Mouse (Mus musculus) cerebellum, adult (tissue): ENCODE measurements around the gene Snapc1.
A peak's percentile ranks its signal among the peaks of the same experiment; 100 is the strongest.

Source experiments
- ATAC-seq: cut with Nextera tagmentation; 2 replicates; pipeline ENCODE4 v1.9.2; 2017; ENCODE audit warnings: mild to moderate bottlenecking, moderate library complexity, mixed read lengths; ENCODE audit not compliant: insufficient number of reproducible peaks, low FRiP score, low TSS enrichment

Snapc1 gene

GRCm38 (mm10) chr12:73988393-73989008, 24.2 kb downstream of the Snapc1 start:
- ATAC-seq, result no peak

DNA sequence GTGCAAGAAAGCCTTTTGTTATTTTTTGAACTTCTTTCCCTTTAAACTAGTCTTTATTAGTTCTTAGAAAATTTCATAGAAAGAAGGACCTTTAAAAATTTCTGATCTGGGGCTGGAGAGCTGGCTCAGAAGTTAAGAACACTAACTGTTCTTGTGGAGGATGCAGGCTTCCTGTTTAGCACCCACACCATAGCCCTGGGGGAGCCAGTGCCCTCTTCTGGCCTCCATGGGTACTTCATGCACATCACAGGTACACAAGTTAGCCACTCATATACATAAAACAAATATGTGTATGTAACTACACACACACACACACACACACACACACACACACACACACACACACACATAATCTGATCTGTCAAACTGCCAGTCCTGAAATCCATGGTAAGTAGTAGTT, 25.3 kb downstream of the Snapc1 start:
- no peak for ATAC-seq

DNA sequence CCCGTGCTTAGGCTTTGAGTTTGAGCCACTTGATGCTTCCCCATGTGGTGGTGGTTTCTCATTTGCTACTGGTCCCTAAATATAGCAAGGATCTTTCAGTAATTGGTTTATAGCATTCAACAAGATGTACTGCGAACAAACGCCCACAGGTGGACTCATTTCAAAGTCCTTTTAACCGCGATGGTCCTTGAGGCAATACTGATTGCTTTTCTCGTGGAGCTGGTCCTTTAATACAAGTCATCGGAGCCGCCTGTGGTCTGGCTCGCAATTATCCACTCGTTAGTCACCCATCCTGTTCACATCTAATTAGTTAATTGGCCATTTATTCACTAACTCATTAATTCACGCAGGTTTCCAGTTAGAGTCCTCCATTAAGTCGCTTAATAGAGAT, 32.6 kb downstream of the Snapc1 start:
- ATAC-seq, result no peak

GRCm38 (mm10) chr12:73997297-73998127, 33.2 kb downstream of the Snapc1 start, which contains the start of gene Syt16:
Gene Syt16 (plus strand): TSS chr12:73997661.
- ATAC-seq, result peak; percentile 58; the same call in 1 of the 2 replicates

- ATAC-seq, result no peak
Observed at GRCm38 (mm10) chr12:73998128-73998456, 33.8 kb downstream of the Snapc1 start.

DNA sequence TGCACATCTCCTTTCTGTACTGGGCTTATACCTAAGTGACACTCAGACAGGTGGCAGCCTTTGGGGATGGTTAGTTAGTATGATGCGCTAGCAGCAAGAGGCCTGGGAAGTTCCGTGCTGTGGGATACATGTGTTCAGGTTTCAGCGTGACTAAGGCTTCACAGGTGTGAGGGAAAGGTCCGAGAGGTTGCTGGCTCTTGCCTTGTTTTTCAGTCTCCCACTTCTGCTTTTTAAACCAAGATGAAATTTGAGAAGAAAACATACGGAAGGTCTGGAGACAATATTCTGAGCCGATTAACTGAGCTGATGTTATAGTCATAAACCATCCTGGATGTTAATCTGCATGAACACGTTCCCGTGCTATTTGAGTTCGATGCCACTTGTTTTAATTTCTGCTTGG, 38.2 kb downstream of the Snapc1 start:
- ATAC-seq, result no peak

GRCm38 (mm10) chr12:74009448-74009911, 45.2 kb downstream of the Snapc1 start:
- ATAC-seq, result peak; percentile 62; the same call in 1 of the 2 replicates

DNA sequence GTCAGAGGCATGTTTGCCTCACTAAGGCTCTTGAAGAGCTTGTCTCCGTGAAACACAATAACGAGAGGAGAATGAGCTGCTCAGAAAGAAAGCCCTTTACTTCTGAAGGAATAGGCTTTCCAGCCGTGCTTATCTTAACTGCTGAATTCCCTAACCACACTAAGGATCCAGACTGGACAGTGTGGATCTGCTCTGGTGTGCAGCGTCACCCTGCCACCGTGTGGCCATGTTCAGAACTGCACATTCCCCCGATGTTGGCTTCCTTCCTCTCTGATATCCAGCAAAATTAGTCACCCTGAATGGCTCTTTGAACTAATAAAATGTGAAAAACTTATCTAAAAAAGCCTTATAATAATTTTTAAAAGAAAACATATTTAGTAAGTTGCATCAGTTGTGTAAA, 49.5 kb downstream of the Snapc1 start:
- ATAC-seq, result peak; percentile 54; the same call in 1 of the 2 replicates

DNA sequence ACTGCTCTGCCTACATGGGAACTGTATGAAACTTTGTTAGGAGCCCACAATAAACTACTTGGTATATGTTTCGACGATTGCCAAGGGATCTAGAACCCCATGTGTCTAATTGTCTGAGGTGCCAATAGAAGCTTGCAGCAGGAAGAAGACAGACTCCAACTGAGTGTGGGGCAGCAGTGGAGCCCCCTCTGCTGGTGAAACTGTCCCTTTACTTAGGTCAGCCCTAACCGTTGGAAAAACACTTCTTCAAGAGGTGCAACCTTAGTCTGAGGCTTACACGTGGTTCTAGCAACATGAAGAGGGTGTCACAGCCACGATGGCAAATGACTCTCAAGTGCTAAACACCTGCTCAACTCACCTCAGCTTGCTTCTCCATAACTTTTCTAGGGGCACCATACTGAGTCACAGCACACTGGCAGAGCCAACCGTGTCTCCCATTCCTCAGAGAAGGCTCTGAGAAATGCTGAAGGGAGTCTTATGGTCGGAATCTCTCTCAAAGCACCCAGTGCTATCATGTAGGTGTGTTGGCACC, 50.5 kb downstream of the Snapc1 start:
- ATAC-seq, result 0 out of 2 replicates have a peak, but pooled peaks have one; percentile 15

DNA sequence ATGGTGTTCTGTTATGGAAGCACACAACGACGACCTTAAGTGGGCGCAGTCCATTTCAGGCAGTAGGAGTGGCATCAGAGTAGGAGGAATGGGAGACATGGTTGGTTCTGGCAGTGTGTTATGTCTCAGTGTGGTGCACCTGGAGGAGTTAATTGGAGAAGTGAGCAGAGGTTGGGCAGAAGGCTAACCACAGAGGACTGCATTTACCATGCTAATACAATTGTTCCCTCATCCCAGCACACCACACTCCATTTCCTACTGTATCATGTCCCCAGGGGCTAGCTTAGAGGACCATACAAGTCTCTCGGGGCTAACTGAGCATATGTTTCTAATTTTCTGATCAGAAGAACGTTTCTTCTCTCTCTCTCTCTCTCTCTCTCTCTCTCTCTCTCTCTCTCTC, 51.2 kb downstream of the Snapc1 start:
- no peak for ATAC-seq

GRCm38 (mm10) chr12:74023260-74023659, 59.0 kb downstream of the Snapc1 start:
- no peak for ATAC-seq

DNA sequence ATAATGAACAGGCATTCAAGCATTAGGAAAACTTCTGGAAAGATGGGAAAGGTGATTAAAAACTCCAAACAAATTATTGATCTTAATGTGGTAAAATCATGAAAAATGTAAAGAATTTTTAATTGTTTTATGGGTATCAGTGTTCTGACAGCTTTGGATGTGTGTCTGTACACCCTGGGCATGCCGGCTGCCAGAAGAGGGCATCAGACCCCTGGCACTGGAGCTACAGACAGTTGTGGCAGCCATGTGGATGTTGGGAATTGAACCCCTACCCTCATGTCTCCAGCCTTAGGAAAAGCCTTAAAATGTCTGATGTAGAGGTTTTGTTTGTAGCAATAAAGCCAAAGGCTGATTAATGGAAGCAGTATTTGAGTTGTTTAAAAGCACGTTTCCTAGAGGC, 60.6 kb downstream of the Snapc1 start:
- ATAC-seq, result no peak
